Mouse (Mus musculus): Measurements from ENCODE around the gene Mapk8ip3.

The Mapk8ip3 gene

DNA sequence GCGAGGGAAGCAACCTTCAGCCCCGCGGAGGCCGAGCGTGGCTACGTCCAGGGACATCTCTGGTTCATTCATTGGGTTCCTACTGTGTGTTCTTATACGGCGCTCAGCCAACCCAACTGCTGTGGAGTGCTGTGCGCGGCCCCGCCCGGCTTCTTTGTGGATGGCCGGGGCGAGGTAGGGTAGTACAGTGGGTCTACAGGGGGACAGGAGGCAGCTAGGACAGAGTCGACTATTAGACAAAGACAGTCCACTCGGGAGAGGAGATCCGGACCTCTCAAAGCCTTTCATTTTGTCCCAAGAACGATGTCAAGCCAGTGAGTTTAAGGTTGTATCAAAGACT lies 49.9 kb downstream of the Mapk8ip3 start:
- ATAC-seq (ENCODE audit: insufficient number of reproducible peaks, low FRiP score, low TSS enrichment) = 0 out of 2 replicates have a peak, but pooled peaks have one; percentile 43

DNA sequence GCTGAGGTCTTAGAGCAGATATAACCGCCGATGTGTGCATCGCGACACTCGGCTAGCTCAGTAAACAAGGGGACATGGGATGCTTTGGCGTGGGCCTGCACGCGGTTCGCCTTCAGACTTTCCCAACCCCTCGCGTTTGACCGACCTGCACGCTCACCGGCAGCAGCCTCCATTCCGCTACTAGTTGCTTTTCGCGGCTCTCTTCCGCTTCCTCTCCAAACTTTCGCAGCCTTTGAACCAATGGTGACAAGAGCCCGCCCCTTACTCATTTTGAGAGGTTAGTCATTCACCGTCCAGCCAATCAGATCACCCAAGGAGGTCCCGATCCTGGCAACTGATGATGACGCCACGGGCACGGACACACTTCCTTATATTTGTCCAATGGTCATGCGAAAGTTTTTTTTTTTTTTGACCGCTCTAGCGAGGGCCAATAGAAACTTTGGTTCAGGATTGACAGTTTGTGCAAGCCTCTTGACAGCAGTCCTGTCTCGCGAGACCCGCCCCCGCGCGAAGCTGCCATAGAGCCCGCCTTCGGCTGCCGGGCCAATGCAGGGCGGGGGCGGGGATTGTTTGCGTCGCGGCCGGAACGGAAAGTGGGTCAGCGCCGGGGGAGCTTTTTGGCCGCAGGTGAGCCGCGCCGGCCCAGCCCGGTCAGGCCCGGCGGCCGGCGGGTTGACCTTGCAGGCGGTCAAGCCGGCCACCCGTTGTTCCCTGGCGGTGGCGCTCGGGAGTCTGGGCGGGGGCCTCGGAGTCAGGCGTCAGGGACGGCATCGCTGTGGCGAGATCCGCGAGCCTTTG lies 50.4 kb downstream of the Mapk8ip3 start, which contains the start of the genes Nubp2 and Spsb3:
Gene Nubp2, minus strand, starts transcription at position 216 of the 798 bp plus-strand sequence.
Gene Spsb3, plus strand, starts transcription at position 510 of the 798 bp plus-strand sequence.
- peak; percentile 87 for ATAC-seq (ENCODE audit: insufficient number of reproducible peaks, low FRiP score, low TSS enrichment)

DNA sequence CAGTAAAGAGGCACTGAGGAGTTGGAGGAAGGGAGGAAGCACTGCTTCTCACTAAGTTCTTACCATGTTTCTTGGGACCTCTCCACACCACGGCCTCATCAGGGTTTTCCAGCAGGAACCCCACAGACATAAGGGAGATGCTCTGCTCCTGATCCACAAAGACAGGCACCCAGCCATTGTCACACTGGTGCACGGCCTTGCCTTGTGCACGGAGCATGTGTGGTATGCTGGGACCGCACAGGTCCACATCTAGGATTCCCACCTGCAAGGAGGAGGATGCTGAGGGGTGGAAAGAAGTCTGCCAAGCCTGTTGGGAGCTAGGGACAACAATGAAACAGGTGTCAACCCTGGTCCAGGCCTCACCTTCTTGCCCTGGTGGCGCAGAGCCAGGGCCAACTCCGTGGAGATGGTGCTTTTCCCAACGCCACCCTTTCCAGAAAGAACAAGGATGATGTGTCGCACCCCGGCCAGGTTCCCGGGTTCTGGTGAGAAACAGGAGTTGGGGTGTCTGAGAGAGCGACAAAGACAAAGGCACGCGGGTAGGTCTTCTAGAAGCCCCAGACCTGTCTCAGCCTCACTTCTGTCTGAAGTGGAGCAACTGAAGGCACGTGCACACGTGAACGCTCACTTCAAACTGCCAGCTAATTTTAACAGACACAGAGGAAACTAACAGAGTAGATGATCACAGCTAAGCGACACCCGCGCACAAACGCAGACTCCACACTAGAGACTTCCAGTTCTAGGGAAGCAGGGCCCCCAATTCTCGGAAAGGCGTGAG lies 51.2 kb downstream of the Mapk8ip3 start:
- ATAC-seq (ENCODE audit: insufficient number of reproducible peaks, low FRiP score, low TSS enrichment) = no peak

DNA sequence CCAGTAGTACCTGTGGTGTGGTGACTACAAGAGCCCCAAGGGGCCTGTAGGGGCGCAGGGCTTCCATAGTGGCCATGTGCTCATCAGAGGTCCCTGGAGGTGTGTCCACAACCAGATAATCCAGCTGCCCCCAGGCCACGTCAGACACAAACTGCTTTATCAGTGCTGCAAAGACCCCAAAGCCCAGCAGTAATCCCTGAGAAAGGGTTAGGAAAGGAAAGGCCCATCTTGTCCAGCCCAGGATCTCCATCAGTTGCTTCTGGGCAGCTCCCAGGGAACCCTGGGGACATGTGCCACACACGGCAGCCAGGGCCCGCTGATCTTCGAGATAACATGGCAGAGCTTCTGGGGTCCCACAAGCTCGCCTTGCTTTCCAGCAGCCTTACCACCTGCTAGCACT lies 52.4 kb downstream of the Mapk8ip3 start:
- no peak for ATAC-seq (ENCODE audit: insufficient number of reproducible peaks, low FRiP score, low TSS enrichment)

DNA sequence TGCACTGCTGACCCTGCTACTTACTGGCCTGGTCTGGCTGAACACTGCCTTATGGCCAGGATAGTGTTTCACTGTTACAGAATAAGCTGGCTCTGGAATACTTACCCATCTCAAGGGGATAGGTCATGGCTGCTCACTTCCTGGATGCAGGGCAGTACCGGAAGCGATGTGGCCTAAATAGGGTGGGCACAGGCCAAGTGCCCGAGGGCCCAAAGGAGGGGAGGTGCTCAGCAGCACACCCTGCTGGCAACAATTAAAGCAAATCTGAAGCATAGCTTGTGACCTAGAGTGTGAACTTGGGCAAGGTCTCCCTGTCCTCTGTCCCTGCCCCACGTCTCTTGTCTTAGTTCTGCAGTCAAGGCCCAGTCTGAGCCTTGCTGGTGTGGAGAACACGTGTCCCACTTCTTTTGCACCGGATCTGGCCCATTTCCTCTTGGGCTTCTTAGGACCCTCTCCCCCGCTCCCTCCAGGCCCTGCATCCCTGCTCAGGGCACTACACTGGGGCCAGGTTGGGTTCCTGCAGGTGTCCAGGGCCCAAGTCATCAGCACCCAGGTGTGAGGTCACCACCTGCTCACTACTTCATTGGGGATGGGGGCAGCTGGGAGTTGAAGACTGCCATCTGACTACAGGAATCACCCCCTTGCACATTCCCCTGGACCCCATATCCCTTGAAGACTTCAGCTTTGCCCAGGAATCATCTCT lies 54.9 kb downstream of the Mapk8ip3 start:
- ATAC-seq (ENCODE audit: insufficient number of reproducible peaks, low FRiP score, low TSS enrichment) = no peak

DNA sequence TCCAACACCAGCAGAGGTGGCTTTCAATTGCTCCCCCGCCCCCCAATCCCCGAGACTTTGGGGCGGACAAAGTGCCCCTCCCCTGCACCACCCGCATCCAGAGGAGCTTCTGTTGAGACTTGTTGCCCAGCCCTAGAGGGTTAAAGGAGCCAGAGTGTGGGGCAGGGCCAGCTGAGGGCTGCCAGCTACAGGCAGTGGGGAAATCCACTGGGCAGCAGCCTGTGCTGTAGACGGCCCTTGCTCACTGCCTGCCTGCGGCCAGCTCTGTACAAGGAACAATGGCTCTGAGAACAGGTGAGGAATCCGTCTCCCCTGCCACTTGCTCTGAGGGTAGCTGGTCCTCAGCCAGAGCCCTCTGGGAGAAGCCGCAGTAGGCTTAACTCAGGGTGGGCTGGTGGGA lies 58.2 kb downstream of the Mapk8ip3 start:
- ATAC-seq (ENCODE audit: insufficient number of reproducible peaks, low FRiP score, low TSS enrichment) = no peak

DNA sequence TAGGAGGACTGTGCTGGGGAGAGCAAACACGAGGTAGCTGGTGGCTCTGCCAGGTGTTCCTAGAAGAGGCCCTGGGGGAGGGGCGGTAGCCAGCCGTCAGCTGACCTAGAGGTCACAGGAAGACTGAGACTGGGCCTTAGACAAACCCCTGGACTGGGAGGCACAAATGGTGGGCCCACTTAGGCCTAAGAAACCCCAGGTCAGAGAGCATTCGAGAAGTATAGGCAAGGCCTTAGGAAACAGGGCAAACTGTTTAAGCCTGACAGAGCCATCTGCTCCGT lies 58.7 kb downstream of the Mapk8ip3 start:
- ATAC-seq (ENCODE audit: insufficient number of reproducible peaks, low FRiP score, low TSS enrichment) = no peak

DNA sequence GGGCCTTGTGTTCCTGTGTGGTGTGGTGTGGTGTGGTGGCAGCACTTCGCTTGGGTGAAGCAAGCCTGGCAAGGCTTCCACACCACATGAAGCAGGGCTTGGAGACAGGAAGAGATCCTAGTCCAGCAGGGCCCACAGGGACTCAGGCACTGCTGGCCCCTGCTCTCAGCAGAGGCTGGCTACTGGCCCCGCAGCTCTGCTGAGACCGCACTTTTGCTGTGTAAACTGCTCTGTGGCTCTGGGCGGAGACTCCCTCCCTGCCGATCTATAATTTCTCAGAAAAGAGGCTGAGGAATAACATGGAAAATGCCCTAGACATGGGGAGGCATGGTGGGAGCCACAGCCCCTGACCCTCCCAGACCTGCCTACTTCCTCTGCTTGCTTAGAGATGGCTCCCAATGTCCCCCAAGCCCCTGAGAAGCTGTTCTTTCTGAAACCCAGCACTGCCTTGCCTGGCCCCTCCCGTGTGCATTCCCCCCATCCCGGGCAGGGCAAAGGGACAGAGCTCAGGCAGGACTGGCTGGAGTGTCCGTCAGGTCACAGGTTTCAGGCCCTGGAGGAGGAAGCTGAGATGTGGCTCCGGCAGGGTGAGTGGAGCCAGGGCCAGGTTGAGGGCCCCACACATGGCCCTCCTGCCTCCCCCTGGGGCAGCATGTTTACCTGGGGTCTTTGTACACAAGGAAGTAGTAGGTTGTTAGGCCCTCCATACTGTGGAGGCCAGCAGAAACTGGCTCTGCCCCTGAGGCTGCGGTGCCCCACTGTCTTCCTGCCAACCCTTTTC lies 59.3 kb downstream of the Mapk8ip3 start:
- ATAC-seq (ENCODE audit: insufficient number of reproducible peaks, low FRiP score, low TSS enrichment) = no peak

DNA sequence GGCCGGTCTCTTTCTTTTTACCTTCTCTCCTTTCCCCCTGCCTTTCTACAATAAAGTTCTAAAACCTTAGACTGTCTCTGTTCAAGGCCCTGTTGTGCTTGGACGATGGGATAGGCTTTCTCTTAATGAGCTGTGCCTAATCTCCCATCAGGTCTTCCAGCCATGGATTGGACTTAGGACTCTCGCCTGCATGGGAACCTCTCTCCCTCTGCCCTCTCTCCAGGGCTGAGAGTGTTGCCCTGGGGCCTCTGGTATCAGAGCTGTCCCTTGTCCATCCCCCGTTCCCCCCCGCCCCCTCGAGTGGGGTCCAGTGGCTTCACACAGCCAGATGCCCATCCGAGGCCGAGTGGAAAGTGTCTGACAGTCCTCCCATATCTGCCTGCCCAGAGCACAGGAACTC lies 61.8 kb downstream of the Mapk8ip3 start:
- no peak for ATAC-seq (ENCODE audit: insufficient number of reproducible peaks, low FRiP score, low TSS enrichment)

DNA sequence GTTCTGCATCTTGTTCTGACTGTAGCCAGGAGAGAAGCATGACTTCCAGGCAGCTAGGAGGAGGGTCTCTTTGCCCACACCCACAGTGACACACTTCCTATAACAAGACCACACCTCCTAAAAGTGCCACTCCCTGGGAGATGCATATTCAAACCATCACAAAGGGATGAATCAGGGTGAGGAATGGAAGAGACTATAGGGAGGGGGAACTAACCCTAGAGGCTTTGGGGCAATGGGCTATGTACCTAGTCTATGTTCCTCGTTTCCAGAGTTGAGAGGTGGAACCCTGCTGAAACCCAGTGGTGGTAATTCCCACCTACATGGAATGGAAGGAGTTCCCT lies 62.4 kb downstream of the Mapk8ip3 start:
- ATAC-seq (ENCODE audit: insufficient number of reproducible peaks, low FRiP score, low TSS enrichment) = no peak

DNA sequence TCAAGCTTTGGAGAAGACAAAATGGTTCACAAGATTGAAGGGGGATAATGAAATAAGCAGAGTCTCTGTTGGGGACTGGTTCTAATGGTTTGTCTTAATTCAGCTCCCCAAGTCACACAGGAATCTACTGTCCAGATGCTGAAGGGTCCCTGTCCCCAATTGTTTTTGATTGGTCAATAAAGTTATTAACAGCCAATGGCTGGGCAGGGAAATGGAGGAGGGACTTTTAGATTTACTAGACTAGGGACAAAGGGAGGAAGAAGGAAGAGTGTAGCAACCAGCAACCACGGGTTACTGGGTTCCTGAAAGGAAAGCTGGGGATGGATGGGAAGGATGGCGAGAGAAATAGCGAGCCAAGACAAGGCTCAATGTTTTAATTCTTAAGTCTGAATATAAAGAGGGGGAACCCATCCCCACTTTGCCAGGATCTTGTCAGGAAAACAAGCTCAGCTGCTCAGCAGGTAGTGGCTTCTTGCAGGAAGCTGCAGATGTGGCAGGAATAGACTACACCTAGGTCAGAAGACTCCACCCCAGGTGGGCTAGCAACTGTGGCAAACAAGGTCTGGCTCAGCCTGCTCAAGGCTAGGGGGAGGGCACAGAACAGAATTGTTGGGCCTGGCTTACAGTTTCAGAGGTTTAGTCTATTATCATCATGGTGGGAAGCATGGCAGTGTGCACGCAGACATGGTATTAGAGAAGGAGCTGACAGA lies 62.9 kb downstream of the Mapk8ip3 start:
- no peak for ATAC-seq (ENCODE audit: insufficient number of reproducible peaks, low FRiP score, low TSS enrichment)

DNA sequence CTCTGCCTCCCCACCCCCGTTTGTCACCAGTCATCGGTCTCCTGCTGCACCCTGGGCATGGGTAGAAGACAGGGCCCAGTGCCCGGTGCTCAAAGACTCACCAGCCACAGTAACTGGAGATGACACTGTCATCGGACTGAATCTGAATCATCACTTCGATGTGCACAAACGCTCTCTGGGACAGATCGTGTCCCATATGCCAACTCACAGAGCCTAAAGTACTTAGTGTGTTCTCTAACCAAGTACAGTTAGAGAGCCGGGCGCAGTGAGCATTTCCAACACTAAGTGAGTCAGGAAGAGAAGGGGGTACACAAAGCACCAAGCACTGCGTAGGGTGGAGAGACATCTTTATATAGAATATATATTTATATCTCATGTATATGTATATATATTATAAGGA lies 68.9 kb downstream of the Mapk8ip3 start:
- ATAC-seq (ENCODE audit: insufficient number of reproducible peaks, low FRiP score, low TSS enrichment) = no peak

DNA sequence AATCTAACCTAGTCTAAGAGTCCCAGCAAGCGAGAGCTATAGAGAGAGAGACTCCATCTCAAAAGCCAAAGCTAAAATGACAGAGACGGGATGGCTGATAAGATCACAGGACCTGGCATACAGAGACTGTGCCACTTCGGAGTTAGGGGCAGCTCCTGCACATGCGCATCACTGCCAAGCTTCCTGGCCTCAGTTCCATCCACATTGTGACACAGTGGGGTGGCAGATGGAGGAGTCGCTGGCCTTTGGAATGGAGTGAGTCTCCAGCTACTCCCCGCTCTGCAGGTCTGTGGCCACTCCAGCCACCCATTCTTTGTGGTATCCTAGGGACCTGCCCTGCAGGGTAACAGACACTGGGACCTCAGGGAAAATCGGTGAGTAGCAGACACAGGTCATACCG lies 71.0 kb downstream of the Mapk8ip3 start, which contains the start of gene Igfals:
Gene Igfals, plus strand, starts transcription at position 222 of the 400 bp plus-strand sequence.
- ATAC-seq (ENCODE audit: insufficient number of reproducible peaks, low FRiP score, low TSS enrichment) = peak; percentile 66; the same call in 1 of the 2 replicates

DNA sequence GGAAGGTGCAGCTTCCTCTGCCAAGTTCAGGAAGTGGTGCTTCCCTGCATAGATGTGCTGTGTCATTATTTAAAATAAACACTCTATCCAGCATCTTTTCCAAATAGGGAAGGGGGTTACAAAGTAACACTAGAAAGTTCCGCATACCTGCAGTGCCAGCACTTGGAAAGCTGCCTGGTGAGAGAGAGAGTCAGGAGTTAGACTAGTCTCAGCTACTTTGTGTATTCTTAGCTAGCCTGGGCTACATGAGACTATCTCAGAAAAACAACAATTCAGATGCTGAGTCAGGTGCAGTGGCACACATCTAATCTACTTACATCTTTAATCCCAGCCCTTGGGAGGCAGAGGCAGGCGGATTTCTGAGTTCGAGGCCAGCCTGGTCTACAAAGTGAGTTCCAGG lies 75.0 kb downstream of the Mapk8ip3 start:
- ATAC-seq (ENCODE audit: insufficient number of reproducible peaks, low FRiP score, low TSS enrichment) = no peak

DNA sequence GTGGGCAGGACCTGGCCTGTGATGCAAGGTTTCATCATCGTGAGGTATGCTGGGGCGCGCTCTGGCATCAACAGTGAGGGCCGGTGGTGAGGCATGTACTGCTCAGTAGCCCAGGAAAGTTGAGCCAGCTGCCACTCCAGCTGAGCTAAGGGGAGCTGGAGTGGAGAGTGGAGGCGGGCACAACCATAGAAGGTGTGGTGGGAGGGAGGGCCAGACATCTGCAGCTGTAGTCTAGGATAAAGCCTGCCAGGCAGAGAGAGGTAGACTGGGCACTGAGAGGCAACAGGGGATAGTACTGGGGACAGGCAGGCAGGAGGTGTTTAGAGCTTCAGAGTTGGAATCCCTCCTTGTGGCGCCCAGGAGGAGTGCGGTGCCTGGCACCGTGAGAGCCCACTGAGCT lies 76.7 kb downstream of the Mapk8ip3 start:
- ATAC-seq (ENCODE audit: insufficient number of reproducible peaks, low FRiP score, low TSS enrichment) = no peak

DNA sequence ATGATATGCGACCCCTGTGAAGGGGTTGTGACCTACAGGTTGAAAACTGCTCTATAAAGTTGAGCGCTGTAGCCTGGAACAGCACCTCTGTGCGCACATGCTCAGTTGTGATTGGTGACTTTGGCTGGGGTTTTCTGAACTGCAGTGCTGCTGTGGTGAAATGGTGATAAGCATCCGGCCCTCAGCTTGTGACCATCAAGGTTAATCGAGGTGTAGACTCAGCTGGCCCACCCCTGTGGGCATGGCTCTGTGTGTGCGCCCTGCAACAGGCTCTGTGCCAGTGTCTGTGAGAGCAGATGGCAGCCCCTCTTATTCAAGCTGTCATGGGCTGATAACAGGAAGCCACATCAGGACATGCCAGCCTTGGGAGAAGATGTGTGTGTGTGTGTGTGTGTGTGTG lies 77.8 kb downstream of the Mapk8ip3 start:
- ATAC-seq (ENCODE audit: insufficient number of reproducible peaks, low FRiP score, low TSS enrichment) = no peak

DNA sequence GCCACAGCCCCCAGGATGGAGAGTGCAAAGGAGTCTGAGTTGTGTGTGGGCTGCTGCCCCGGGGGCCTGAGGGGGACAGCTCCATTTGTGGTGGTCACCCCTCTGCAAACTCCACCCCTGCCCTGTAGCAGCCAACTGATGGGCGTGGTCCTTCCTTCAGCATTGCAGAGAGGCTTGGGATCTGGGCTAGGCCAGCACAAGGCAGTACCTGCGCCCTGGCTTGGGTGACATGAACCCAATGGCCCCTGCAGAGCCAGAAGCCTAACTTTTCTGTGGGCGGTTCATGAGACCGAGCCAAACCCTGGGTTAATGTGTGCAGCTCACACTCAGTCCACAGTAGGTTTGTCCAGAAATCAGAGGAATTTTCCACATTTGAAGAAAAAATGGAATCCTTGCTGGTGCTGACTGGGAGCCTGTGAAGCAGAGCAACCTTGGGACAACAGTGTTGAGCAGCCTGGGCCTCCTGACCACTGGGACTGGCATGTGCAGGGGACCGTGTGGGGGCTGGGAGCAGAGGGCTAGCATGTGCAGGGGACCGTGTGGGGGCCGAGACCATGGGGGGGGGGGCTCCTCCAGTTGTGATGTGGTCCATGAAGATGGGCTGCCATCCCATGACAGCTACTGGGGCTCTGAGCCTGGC lies 78.8 kb downstream of the Mapk8ip3 start:
- no peak for ATAC-seq (ENCODE audit: insufficient number of reproducible peaks, low FRiP score, low TSS enrichment)

DNA sequence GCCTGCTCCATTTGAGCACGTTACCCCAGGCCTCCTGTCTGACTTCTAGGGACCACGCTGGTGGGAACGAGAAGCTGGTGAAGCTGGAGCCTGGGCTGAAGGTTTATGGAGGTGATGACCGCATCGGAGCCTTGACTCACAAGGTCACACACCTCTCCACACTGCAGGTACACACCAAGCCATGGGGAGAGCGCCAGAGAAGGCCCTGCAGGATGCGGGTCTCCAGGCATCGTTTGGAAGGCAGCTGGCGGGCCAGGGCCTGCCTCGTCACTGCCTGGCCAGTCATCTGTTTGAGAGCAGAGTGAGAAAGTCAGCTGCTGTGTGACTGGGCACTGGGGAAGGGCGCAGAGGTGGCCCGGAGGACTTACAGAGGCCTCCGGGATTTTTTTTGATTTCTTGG lies 80.2 kb downstream of the Mapk8ip3 start:
- no peak for ATAC-seq (ENCODE audit: insufficient number of reproducible peaks, low FRiP score, low TSS enrichment)

DNA sequence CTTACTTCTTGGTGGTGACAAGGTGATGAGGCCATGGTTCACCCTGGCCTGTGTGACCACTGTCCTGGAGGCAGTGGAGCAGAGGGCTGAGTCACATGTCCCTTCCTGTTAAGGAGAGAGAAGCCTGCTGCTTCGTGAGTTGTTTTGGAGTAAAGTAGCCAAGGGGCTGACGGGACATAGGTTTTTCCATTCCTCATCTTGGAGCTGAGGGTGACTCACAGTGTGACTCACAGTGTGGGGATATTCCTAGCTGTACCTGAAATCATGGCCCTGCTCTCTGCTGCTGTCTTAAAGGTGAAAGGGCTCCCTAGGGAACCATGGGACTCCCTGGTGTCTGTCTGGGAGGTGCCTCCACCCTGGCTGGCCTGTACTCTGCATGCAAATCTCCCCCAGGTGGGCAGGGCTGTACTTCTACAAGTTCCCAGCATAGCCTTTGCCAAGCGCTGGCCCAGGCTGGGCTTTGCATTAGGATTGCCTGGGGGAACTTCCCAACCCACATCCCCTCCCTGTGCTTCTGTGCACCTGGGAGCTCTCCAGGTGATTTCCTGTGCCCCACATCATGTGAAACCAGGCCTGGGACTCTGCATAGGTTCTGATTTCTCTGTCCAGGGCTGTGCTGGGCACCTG lies 80.8 kb downstream of the Mapk8ip3 start:
- ATAC-seq (ENCODE audit: insufficient number of reproducible peaks, low FRiP score, low TSS enrichment) = no peak

All from cerebellum, adult (tissue).